Mouse (Mus musculus): ENCODE results near the gene Ano9. TPM values are rescaled to one million over a fixed set of nuclear protein-coding genes. Genes with fewer than 3 reads are reported as not detected.
A peak's percentile ranks its signal among the peaks of the same experiment; 100 is the strongest.

The Ano9 gene
- polyA plus RNA-seq, 1 experiment: 2.5 TPM

DNA sequence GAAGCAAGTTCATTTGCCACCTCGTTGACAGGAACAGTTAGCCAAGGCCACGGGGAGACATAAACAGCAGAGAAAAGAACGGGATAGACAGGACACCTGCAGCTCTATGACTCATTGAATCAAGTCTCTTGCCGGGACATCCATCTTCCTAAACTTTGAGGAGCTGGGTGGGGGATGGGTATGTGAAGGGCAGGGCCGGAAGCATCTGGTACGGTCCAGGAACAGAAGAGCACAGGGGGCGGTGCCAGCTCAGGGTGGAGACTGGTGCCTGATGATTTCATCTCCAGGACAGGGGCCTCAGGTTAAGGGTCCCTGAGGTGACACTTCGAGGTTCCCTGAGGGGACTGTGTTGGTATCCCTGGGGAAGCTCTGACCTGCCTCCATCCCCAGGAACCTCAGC is 29.7 kb downstream of the Ano9 start:
- WGBS: 14% methylated on average over 8 of the region's 8 CpGs
- peak overlapping the region; percentile 62 for H3K4me3 ChIP-seq (replicated peaks; ENCODE audit: control insufficient read depth, low read depth, low read length)
- peak overlapping the region; percentile 30; the same call in 1 of the 2 replicates for H3K27ac ChIP-seq (ENCODE audit: control insufficient read depth, insufficient read depth, low read depth, low read length, poor library complexity)
- peaks cover 5% of the 10 kb centered on the region for H3K4me1 ChIP-seq (ENCODE audit: control insufficient read depth, insufficient read depth, low read length)
- no peak for TF ChIP-seq POLR2A (IDR thresholded peaks at IDR 0.05; ENCODE audit: borderline replicate concordance, control insufficient read depth, low read depth, low read length)
- TF ChIP-seq CTCF (IDR thresholded peaks at IDR 0.05; ENCODE audit: control insufficient read depth, insufficient read depth, low read length): no peak

- Histone ChIP-seq H3K27ac (ENCODE audit: control insufficient read depth, insufficient read depth, low read depth, low read length, poor library complexity) (no peak overlapping the region), H3K4me3 (replicated peaks; ENCODE audit: control insufficient read depth, low read depth, low read length) (no peak overlapping the region), H3K4me1 (ENCODE audit: control insufficient read depth, insufficient read depth, low read length) (no peaks in the 10 kb centered on the region)
- WGBS: 82% methylated on average over 34 of the region's 34 CpGs
- no peak for TF ChIP-seq POLR2A (IDR thresholded peaks at IDR 0.05; ENCODE audit: borderline replicate concordance, control insufficient read depth, low read depth, low read length)
- TF ChIP-seq CTCF (IDR thresholded peaks at IDR 0.05; ENCODE audit: control insufficient read depth, insufficient read depth, low read length): no peak
Observed at GRCm38 (mm10) chr7:141079481-141080449, 37.8 kb downstream of the Ano9 start.

GRCm38 (mm10) chr7:141078876-141079275 is 38.7 kb downstream of the Ano9 start:
- no peak overlapping the region for H3K27ac ChIP-seq (ENCODE audit: control insufficient read depth, insufficient read depth, low read depth, low read length, poor library complexity)
- TF ChIP-seq CTCF (IDR thresholded peaks at IDR 0.05; ENCODE audit: control insufficient read depth, insufficient read depth, low read length) (no peak), POLR2A (IDR thresholded peaks at IDR 0.05; ENCODE audit: borderline replicate concordance, control insufficient read depth, low read depth, low read length) (no peak)
- H3K4me3 ChIP-seq (replicated peaks; ENCODE audit: control insufficient read depth, low read depth, low read length): no peak overlapping the region
- no peaks in the 10 kb centered on the region for H3K4me1 ChIP-seq (ENCODE audit: control insufficient read depth, insufficient read depth, low read length)
- WGBS: 71% methylated on average over 4 of the region's 4 CpGs

DNA sequence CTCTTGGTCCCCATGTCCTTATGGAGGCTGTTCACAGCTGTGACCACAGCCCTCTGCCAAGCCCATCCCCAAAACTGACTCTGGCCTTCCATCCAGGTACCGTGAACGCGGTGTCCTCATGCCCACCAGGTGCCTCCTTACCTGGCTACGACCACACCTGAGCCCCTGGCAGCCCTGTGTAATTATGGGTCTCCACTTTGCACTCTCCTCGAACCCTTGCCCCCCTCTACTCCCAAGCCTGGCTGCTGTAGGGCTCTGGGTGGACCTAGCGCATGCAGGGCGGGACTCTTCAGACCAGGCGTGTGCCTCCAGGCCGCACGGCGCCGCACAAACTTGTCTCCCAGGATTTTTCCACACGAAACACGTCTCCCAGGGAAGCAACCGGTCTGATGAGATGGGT is 39.8 kb downstream of the Ano9 start, which contains the start of gene Pkp3:
TSS of gene Pkp3 (plus strand) at position 378 of the 400 bp plus-strand sequence.
- Histone ChIP-seq H3K4me3 (replicated peaks; ENCODE audit: control insufficient read depth, low read depth, low read length) (no peak within 1 kb of the TSS), H3K27ac (ENCODE audit: control insufficient read depth, insufficient read depth, low read depth, low read length, poor library complexity) (no peak within 1 kb of the TSS), H3K4me1 (ENCODE audit: control insufficient read depth, insufficient read depth, low read length) (no peaks in the 10 kb centered on the region)
- WGBS: 90% methylated on average over 15 of the region's 15 CpGs
- TF ChIP-seq CTCF (IDR thresholded peaks at IDR 0.05; ENCODE audit: control insufficient read depth, insufficient read depth, low read length) (no peak), POLR2A (IDR thresholded peaks at IDR 0.05; ENCODE audit: borderline replicate concordance, control insufficient read depth, low read depth, low read length) (no peak)

DNA sequence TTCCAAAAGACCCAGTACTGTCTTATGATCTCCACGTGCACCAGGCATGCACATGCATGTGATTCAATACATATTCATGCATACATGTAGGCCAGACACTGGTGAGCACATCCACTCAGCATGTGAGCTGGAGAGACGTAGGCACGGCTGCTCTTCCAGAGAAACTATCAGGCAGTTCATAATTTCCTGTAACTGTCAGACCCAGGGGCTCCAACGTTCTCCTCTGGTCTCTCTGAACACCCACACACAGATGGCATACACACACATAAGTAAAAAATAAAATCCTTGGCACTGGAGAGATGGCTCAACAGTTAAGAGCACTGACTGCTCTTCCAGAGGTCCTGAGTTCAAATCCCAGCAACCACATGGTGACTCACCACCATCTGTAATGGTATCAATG is 43.8 kb downstream of the Ano9 start:
- WGBS: 53% methylated on average over 4 of the region's 4 CpGs
- H3K27ac ChIP-seq (ENCODE audit: control insufficient read depth, insufficient read depth, low read depth, low read length, poor library complexity): no peak overlapping the region
- no peak overlapping the region for H3K4me3 ChIP-seq (replicated peaks; ENCODE audit: control insufficient read depth, low read depth, low read length)
- no peak for TF ChIP-seq POLR2A (IDR thresholded peaks at IDR 0.05; ENCODE audit: borderline replicate concordance, control insufficient read depth, low read depth, low read length)
- no peak for TF ChIP-seq CTCF (IDR thresholded peaks at IDR 0.05; ENCODE audit: control insufficient read depth, insufficient read depth, low read length)
- peaks cover 1% of the 10 kb centered on the region; the same call in 1 of the 2 replicates for H3K4me1 ChIP-seq (ENCODE audit: control insufficient read depth, insufficient read depth, low read length)

DNA sequence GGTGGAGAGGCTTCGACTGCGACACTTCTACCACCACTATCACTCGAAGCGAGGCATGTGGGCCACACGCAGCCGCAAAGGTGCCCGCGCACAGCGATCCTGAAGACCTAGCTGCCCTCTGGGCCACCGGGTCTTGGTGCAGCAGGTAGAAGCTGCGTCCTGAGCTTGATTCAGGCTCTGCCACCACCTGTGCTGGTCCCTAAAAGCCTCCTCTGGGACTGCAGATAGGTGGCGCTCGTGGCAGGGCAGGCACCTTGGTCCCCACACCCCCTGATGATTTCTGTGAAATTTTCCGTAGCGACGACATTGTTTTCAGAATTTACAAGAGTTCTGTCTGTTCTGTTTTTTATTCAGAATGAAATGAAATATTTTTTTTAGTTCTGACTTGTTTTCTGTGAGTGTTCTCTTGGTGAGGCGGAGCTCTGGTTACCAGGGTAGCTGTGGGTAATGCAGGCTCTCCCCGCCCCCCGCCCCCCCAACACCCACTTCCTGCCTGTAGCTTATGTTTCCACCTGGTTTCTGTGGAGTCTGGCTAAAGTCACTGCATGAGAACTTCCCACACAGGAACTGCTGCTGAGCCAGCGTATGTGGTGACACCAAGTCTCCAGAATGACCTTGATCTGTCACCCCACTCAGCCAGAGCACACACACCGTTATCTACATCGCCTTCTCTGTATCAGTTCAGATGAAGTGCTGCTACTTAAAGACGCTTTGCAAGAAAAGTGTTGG is 45.4 kb downstream of the Ano9 start:
- TF ChIP-seq POLR2A (IDR thresholded peaks at IDR 0.05; ENCODE audit: borderline replicate concordance, control insufficient read depth, low read depth, low read length) (no peak; the same call in 1 of the 2 replicates), CTCF (IDR thresholded peaks at IDR 0.05; ENCODE audit: control insufficient read depth, insufficient read depth, low read length) (peak; percentile 77)
- no peak overlapping the region for H3K4me3 ChIP-seq (replicated peaks; ENCODE audit: control insufficient read depth, low read depth, low read length)
- H3K4me1 ChIP-seq (ENCODE audit: control insufficient read depth, insufficient read depth, low read length): peaks cover 1% of the 10 kb centered on the region; the same call in 1 of the 2 replicates
- no peak overlapping the region for H3K27ac ChIP-seq (ENCODE audit: control insufficient read depth, insufficient read depth, low read depth, low read length, poor library complexity)
- 6% methylated on average over 23 of the region's 23 CpGs for WGBS

DNA sequence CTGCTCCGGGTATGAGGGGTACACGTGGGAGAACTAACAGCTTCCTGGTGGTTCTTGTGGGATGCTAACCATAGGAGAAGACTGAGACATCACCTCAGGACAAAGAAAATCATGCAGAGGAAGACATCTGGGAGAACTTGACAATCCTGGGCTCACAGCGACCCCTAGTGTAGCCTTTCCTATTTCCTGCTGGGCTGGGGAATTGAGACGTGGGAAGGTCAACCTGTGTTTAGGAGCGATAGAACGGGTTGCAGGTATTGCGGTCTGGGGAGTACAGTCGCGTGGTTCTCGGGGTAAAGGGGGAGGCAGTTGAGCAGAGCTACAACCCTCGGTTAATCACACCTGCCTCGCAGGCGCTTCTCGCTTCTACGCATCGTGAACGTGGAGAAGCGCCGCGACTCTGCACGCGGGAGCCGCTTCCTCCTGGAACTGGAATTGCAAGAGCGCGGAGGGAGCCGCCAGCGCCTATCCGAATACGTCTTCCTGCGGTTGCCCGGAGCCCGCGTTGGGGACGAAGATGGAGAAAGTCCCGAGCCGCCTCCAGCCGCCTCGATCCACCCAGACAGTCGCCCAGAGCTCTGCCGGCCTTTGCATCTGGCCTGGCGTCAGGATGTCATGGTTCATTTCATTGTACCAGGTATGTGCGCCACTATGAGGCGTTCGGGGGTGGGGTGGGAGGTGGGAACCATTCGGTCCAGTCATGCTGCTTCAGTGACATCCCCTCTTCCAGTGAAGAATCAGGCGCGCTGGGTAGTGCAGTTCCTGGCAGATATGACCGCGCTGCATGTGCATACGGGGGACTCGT is 47.3 kb downstream of the Ano9 start:
- WGBS: 3% methylated on average over 51 of the region's 51 CpGs
- no peak overlapping the region for H3K4me3 ChIP-seq (replicated peaks; ENCODE audit: control insufficient read depth, low read depth, low read length)

More for the DNA sequence above, 47.3 kb downstream of the Ano9 start:
- TF ChIP-seq CTCF (IDR thresholded peaks at IDR 0.05; ENCODE audit: control insufficient read depth, insufficient read depth, low read length) (peak; percentile 64), POLR2A (IDR thresholded peaks at IDR 0.05; ENCODE audit: borderline replicate concordance, control insufficient read depth, low read depth, low read length) (no peak)
- H3K27ac ChIP-seq (ENCODE audit: control insufficient read depth, insufficient read depth, low read depth, low read length, poor library complexity): no peak overlapping the region
- peaks cover 1% of the 10 kb centered on the region; the same call in 1 of the 2 replicates for H3K4me1 ChIP-seq (ENCODE audit: control insufficient read depth, insufficient read depth, low read length)

All from bone marrow, adult 2 months (tissue).